Mouse (Mus musculus): ENCODE measurements around the gene Dao. TPM values are rescaled to one million over a fixed set of nuclear protein-coding genes. Genes with fewer than 3 reads are reported as not detected.

Gene Dao
- total RNA-seq, 2 experiments from 2014 or later, result not detected

Other genes starting within 250 kb of the Dao start
- 10 to 100 TPM in 1 of 2 experiments, 1 to 10 TPM in 1; 9.9 to 11.3 TPM for gene Sart3, start 231.2 kb upstream of the Dao start, total RNA-seq (2021)
- 100 to 1,000 TPM; 207 to 210 TPM for gene Iscu, start 231.0 kb upstream of the Dao start, total RNA-seq (2021)
- gene Tmem119, start 203.2 kb upstream of the Dao start, total RNA-seq (2021), result 1 to 10 TPM; 2.7 to 5.1 TPM
- 1 to 10 TPM; 4.4 to 7.3 TPM for gene Selplg, start 171.1 kb upstream of the Dao start, total RNA-seq (2021)
- 10 to 100 TPM; 30.3 to 33.1 TPM for gene Coro1c, start 94.9 kb upstream of the Dao start, total RNA-seq (2021)
- gene Ssh1, start 9.8 kb upstream of the Dao start, total RNA-seq (2021), result 10 to 100 TPM; 13.5 to 13.6 TPM
- 10 to 100 TPM; 10.4 to 11.6 TPM for gene Usp30, start 61.8 kb downstream of the Dao start, total RNA-seq (2021)
- not detected for gene Svop, start 87.9 kb downstream of the Dao start, total RNA-seq (2021)
- 1 to 10 TPM; 1.3 to 1.5 TPM for gene Alkbh2, start 124.5 kb downstream of the Dao start, total RNA-seq (2021)
- 10 to 100 TPM; 24.8 to 26.0 TPM for gene Ung, start 126.7 kb downstream of the Dao start, total RNA-seq (2021)
- 100 to 1,000 TPM; 238 to 247 TPM for gene Acacb, start 142.8 kb downstream of the Dao start, total RNA-seq (2021)

Measured in heart, adult 18-20 months (tissue).